Mouse (Mus musculus) embryonic facial prominence, embryonic 14.5 days (tissue): ENCODE data around the gene Tanc1. TPM values are rescaled to one million over a fixed set of nuclear protein-coding genes. Genes with fewer than 3 reads are reported as not detected.
A peak's percentile ranks its signal among the peaks of the same experiment; 100 is the strongest.

Experiments
- ATAC-seq: fragments of 200-750 bp; cut with Nextera tagmentation; 2 replicates; pipeline ENCODE4 v1.8.0; 2017; ENCODE audit warnings: low read depth, moderate number of reproducible peaks, moderate TSS enrichment
- DNase-seq: peaks from one replicate; pipeline ENCODE4 v3.0.0-alpha.2; 2015; ENCODE audit warnings: low spot score
- H3K27ac ChIP-seq: fragments of 300-500 bp; sonication (generic); replicated peaks from 2 replicates; pipeline ENCODE4 v1.5.1; 2014; ENCODE audit warnings: low read depth, mild to moderate bottlenecking, low read length, moderate library complexity
- H3K27me3 ChIP-seq: fragments of 300-500 bp; sonication (generic); replicated peaks from 2 replicates; pipeline ENCODE4 v1.6.1; 2014; ENCODE audit warnings: low read length; ENCODE audit not compliant: control insufficient read depth, insufficient read depth
- H3K36me3 ChIP-seq: fragments of 300-500 bp; sonication (generic); 2 replicates; pipeline ENCODE4 v1.6.1; 2014; ENCODE audit warnings: low read length, mixed read lengths; ENCODE audit not compliant: control insufficient read depth, insufficient read depth
- H3K4me1 ChIP-seq: fragments of 300-500 bp; sonication (generic); 2 replicates; pipeline ENCODE4 v1.6.1; 2014; ENCODE audit warnings: antibody characterized with exemption, low read length; ENCODE audit not compliant: control insufficient read depth, insufficient read depth
- H3K4me2 ChIP-seq: fragments of 300-500 bp; sonication (generic); 2 replicates; pipeline ENCODE4 v1.6.1; 2014; ENCODE audit warnings: low read depth, mild to moderate bottlenecking, low read length, moderate library complexity, mixed read lengths
- H3K4me3 ChIP-seq: fragments of 300-500 bp; sonication (generic); 2 replicates; pipeline ENCODE4 v1.5.1; 2014; ENCODE audit warnings: low read depth, mild to moderate bottlenecking, low read length
- H3K9ac ChIP-seq: fragments of 300-500 bp; sonication (generic); 2 replicates; pipeline ENCODE4 v1.6.1; 2014; ENCODE audit warnings: low read depth, mild to moderate bottlenecking, low read length, moderate library complexity, mixed read lengths
- H3K9me3 ChIP-seq: fragments of 300-500 bp; sonication (generic); 2 replicates; pipeline ENCODE4 v1.6.1; 2016; ENCODE audit warnings: low read length; ENCODE audit not compliant: control insufficient read depth
- WGBS: fragments of 180-500 bp; shearing (Covaris S2); extraction: QIAGEN DNeasy Blood & Tissue Kit; methylation state at CpG from one replicate; pipeline ENCODE4 v1.1.7; 2014; 5-methylcytosine and 5-hydroxymethylcytosine counted together
- polyA plus RNA-seq: library from polyadenylated mRNA; unstranded; fragments of >200 nt; fragmentation: Nextera tagmentation; extraction: Ambion mirVana; gene quantifications from 2 replicates; pipeline ENCODE4 v1.2.1, GENCODE M21; 2014

Tanc1 gene
- polyA plus RNA-seq, 1 experiment from 2014 or later, result 24.8 TPM

DNA sequence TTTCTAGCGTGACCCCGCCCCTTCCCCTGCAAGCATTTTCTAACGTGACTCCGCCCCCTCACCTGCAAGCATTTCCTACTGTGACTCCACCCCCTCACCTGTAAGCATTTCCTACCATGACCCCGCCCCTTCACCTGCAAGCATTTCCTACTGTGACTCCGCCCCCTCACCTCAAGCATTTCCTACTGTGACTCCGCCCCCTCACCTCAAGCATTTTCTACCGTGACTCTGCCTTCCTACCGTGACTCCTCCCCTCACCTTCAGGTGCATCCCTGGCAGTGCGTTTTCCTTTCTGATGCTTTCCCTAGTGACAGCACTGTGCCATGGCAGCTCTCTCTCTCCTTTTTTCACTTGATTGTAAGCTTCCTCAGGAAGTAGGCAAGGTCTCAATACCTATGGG, 137.5 kb downstream of the Tanc1 start:
- H3K9ac ChIP-seq, result no peak overlapping the region
- no peak overlapping the region for H3K27ac ChIP-seq
- H3K27me3 ChIP-seq, result no peaks in the 10 kb centered on the region
- no peak overlapping the region for H3K4me2 ChIP-seq
- 30% methylated on average over 10 of the region's 10 CpGs for WGBS
- H3K36me3 ChIP-seq, result no peaks in the 10 kb centered on the region
- ATAC-seq, result no peak; the same call in 1 of the 2 replicates
- H3K9me3 ChIP-seq, result no peaks in the 10 kb centered on the region
- no peaks in the 10 kb centered on the region for H3K4me1 ChIP-seq
- no peak for DNase-seq
- H3K4me3 ChIP-seq, result no peak overlapping the region

DNA sequence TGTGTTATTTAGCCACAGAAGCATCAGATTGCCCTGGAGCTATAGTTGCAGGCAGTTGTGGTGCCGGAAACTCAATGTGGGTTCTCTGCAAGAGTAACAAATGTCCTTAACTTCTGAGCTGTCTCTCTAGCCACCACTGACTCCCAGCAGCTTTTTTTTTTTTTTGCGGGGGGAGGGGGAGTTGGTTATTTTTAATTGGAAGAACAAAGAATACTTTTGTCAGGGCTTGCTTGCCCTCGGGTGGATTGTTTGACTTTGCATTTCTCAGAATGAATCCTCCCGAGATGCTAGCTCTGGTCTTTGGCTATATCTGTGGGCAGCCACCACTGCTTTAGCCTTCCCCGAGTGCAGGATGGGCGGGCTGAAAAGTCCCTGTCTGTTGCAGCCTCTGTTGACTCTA, 139.3 kb downstream of the Tanc1 start:
- no peak overlapping the region for H3K9ac ChIP-seq
- no peak overlapping the region for H3K27ac ChIP-seq
- H3K4me3 ChIP-seq, result no peak overlapping the region
- ATAC-seq (no peak), DNase-seq (no peak)
- 56% methylated on average over 6 of the region's 6 CpGs for WGBS
- no peak overlapping the region for H3K4me2 ChIP-seq
- no peaks in the 10 kb centered on the region for H3K36me3 ChIP-seq
- no peaks in the 10 kb centered on the region for H3K9me3 ChIP-seq
- peaks cover 2% of the 10 kb centered on the region; the same call in 1 of the 2 replicates for H3K4me1 ChIP-seq
- no peaks in the 10 kb centered on the region for H3K27me3 ChIP-seq

DNA sequence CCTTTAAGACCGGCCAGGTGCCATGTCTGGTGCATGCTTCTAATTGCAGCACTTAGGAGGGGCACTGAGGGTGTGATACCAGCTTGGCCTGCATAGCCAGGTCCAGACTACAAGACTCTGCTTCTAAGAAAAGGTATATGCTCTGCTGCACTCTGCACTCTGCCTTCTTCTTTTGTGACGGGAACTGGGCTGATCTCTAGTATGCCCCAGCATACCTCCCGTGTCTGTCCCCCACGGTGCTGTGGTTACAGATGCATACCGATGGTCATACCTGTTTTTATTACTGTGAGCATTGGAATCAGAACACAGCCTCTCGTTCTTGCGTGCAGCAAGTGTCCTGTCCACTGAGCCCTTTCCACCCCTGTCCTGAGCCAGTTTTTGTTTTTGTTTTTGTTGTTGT, 140.3 kb downstream of the Tanc1 start:
- Histone ChIP-seq H3K4me2 (no peak overlapping the region), H3K36me3 (no peaks in the 10 kb centered on the region), H3K9ac (no peak overlapping the region), H3K4me1 (peaks cover 5% of the 10 kb centered on the region; the same call in 1 of the 2 replicates), H3K9me3 (no peaks in the 10 kb centered on the region), H3K4me3 (no peak overlapping the region), H3K27me3 (no peaks in the 10 kb centered on the region), H3K27ac (no peak overlapping the region)
- WGBS, result 68% methylated on average over 7 of the region's 7 CpGs
- DNase-seq (no peak), ATAC-seq (no peak)

GRCm38 (mm10) chr2:59752766-59753165, 140.9 kb downstream of the Tanc1 start:
- no peak overlapping the region for H3K9ac ChIP-seq
- WGBS, result 75% methylated on average over 5 of the region's 5 CpGs
- peaks cover 12% of the 10 kb centered on the region for H3K4me1 ChIP-seq
- no peaks in the 10 kb centered on the region for H3K36me3 ChIP-seq
- no peak for DNase-seq
- no peak overlapping the region for H3K27ac ChIP-seq
- no peak overlapping the region for H3K4me2 ChIP-seq
- H3K4me3 ChIP-seq, result no peak overlapping the region
- ATAC-seq, result no peak
- no peaks in the 10 kb centered on the region for H3K9me3 ChIP-seq
- no peaks in the 10 kb centered on the region for H3K27me3 ChIP-seq

DNA sequence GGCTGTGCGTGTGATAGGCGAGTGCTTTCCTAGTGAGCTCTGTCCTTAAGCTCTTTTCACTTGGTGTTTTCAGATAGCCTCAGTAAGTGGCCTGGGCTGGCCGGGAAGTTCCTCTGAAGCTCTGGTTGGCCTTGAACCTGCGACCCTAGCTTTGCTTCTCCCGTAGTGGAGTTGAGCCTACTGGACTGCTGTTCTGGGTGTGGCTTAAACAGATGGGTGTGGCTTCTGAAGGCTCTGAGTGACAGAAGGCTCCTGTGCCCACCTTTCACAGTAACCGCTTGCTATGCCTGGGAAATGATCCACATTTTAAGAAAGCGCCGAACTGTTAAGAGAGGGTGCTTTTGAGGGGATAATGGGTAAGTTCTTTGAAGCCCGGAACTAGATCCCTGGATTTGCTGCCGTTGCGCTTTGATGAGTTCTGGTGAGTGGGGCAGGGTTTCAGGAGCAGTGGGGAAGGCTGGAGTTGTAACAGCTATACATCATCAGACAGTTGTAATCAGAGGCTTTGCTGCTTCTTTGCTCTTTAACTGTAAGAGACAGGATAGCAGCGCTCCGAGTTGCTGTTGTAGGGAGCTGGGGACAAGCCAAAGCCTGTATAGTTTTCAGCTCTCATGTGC, 144.4 kb downstream of the Tanc1 start:
- H3K4me1 ChIP-seq, result peaks cover 22% of the 10 kb centered on the region
- H3K36me3 ChIP-seq, result no peaks in the 10 kb centered on the region
- H3K27ac ChIP-seq, result 0 out of 2 replicates have a peak overlapping the region, but pooled peaks have one; percentile 5

GRCm38 (mm10) chr2:59757015-59757414, 145.2 kb downstream of the Tanc1 start:
- Histone ChIP-seq H3K36me3 (no peaks in the 10 kb centered on the region), H3K4me1 (peaks cover 22% of the 10 kb centered on the region), H3K9ac (no peak overlapping the region), H3K9me3 (no peaks in the 10 kb centered on the region), H3K4me2 (no peak overlapping the region), H3K27me3 (no peaks in the 10 kb centered on the region), H3K27ac (0 out of 2 replicates have a peak overlapping the region, but pooled peaks have one; percentile 57), H3K4me3 (no peak overlapping the region)
- peak; percentile 75 for DNase-seq
- ATAC-seq, result peak; percentile 38
- WGBS, result 56% methylated on average over 6 of the region's 6 CpGs

More for the DNA sequence above, 144.4 kb downstream of the Tanc1 start:
- Histone ChIP-seq H3K4me3 (no peak overlapping the region), H3K4me2 (no peak overlapping the region), H3K27me3 (no peaks in the 10 kb centered on the region), H3K9ac (no peak overlapping the region), H3K9me3 (no peaks in the 10 kb centered on the region)
- DNase-seq (no peak), ATAC-seq (peak; percentile 73)
- 56% methylated on average over 13 of the region's 13 CpGs for WGBS

GRCm38 (mm10) chr2:59758139-59758918, 146.5 kb downstream of the Tanc1 start:
- ATAC-seq, result no peak; the same call in 1 of the 2 replicates
- no peak overlapping the region for H3K9ac ChIP-seq
- WGBS, result 27% methylated on average over 9 of the region's 9 CpGs

GRCm38 (mm10) chr2:59760731-59761130, 148.9 kb downstream of the Tanc1 start:
- peaks cover 27% of the 10 kb centered on the region for H3K4me1 ChIP-seq
- no peak for DNase-seq
- H3K27me3 ChIP-seq, result no peaks in the 10 kb centered on the region
- no peaks in the 10 kb centered on the region for H3K9me3 ChIP-seq
- ATAC-seq, result no peak
- no peak overlapping the region for H3K4me3 ChIP-seq
- no peak overlapping the region for H3K27ac ChIP-seq
- no peak overlapping the region for H3K9ac ChIP-seq
- H3K4me2 ChIP-seq, result no peak overlapping the region
- H3K36me3 ChIP-seq, result no peaks in the 10 kb centered on the region
- 80% methylated on average over 4 of the region's 4 CpGs for WGBS

More at GRCm38 (mm10) chr2:59758139-59758918, 146.5 kb downstream of the Tanc1 start:
- H3K4me1 ChIP-seq, result peaks cover 22% of the 10 kb centered on the region
- no peaks in the 10 kb centered on the region for H3K36me3 ChIP-seq
- H3K4me2 ChIP-seq, result 0 out of 2 replicates have a peak overlapping the region, but pooled peaks have one; percentile 1
- no peak overlapping the region for H3K4me3 ChIP-seq
- H3K27ac ChIP-seq, result peak overlapping the region; percentile 57
- no peaks in the 10 kb centered on the region for H3K9me3 ChIP-seq
- H3K27me3 ChIP-seq, result no peaks in the 10 kb centered on the region
- peak; percentile 74 for DNase-seq
